Mouse (Mus musculus): Measurements from ENCODE around the gene Olfr787. TPM values are rescaled to one million over a fixed set of nuclear protein-coding genes. Genes with fewer than 3 reads are reported as not detected.

The Olfr787 gene
- not detected in 2 replicates for polyA plus RNA-seq (2012; ENCODE audit: insufficient read depth, insufficient read length, missing spikeins)

DNA sequence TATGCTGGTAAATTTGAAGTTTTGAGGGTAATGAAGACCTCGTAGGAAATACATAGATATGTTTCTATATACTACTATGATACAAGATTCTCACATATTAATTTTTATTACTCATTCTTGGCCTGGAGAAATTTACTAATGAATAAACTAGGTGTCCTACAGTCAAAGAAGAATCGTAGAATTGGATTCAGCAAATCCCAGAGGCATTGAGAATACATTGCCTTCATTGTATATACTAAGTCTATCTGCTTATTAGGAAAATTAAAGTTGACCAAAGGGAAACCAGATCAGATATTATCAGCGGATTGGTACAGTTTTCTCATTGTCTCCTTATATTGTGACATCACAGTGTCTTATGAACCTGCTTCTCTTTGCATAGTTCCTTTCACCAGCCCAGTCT, at the start of gene Olfr787:
Gene Olfr787, plus strand, starts transcription at position 301 of the 400 bp plus-strand sequence.
- Histone ChIP-seq H3K4me1 (ENCODE audit: control insufficient read depth, insufficient read depth, insufficient read length, low read length) (no peaks in the 10 kb centered on the region), H3K27ac (replicated peaks; ENCODE audit: low read depth, low read length) (no peak within 1 kb of the TSS), H3K4me3 (ENCODE audit: insufficient read depth, low read depth, low read length) (no peak within 1 kb of the TSS)

DNA sequence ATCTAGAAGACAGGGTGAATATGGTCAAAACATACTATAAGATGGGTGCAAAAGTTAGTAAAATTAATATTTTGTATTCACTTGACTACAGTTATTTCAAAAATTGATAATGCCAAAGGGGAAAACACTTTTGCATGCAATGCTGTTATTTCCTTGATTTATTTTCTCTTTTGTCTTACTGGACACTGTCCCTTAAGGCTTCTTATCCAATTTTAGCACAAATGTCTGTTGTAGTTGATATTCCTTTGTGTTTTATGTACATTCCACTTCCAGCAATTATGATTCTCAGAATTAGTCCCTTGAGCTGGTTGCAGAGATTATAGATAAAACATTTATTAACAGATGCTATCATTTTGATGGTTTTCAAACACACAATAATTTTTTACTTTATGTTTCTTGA, 34.7 kb upstream of the Olfr787 start, which contains the start of gene Olfr786:
Gene Olfr786, plus strand, starts transcription at position 301 of the 400 bp plus-strand sequence.
- Histone ChIP-seq H3K4me3 (ENCODE audit: insufficient read depth, low read depth, low read length) (no peak within 1 kb of the TSS), H3K27ac (replicated peaks; ENCODE audit: low read depth, low read length) (no peak within 1 kb of the TSS)

DNA sequence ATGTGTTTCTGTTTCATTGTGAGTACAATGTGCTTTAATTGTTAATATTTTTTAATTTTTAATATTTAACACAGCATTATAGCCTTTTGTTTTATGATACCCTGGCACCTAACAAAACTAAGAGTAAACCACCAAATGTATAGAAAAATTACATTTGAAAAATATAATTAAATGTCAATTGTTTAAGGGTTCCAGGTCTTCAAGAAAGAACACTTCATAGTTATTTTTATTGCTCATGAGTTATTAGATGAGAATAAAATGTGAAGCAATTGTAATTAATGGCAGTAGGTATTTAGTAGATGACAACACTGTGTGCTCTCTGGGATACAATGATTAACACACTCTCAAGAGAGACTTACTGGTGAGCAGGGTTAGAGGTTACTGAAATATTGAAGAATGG, 9.0 kb downstream of the Olfr787 start, which contains the start of gene Olfr788:
Gene Olfr788, plus strand, starts transcription at position 301 of the 400 bp plus-strand sequence.
- Histone ChIP-seq H3K4me1 (ENCODE audit: control insufficient read depth, insufficient read depth, insufficient read length, low read length) (no peaks in the 10 kb centered on the region), H3K4me3 (ENCODE audit: insufficient read depth, low read depth, low read length) (no peak within 1 kb of the TSS), H3K27ac (replicated peaks; ENCODE audit: low read depth, low read length) (no peak within 1 kb of the TSS)

More for the DNA sequence above, 34.7 kb upstream of the Olfr787 start, which contains the start of gene Olfr786:
- no peaks in the 10 kb centered on the region for H3K4me1 ChIP-seq (ENCODE audit: control insufficient read depth, insufficient read depth, insufficient read length, low read length)

DNA sequence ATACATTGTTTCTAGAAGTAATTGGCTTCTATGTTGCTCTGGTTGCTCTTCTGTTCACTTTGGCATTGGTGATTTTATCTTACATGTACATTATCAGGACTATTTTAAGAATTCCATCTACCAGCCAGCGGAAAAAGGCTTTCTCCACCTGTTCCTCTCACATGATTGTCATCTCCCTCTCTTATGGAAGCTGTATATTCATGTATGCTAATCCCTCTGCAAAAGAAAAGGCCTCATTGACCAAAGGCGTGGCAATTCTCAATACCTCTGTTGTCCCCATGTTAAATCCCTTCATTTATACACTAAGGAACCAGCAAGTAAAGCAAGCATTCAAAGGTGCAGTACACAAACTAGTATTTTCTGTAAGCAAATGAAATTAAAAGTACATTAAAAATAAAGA, 11.6 kb downstream of the Olfr787 start:
- no peaks in the 10 kb centered on the region for H3K4me1 ChIP-seq (ENCODE audit: control insufficient read depth, insufficient read depth, insufficient read length, low read length)
- H3K4me3 ChIP-seq (ENCODE audit: insufficient read depth, low read depth, low read length): no peak overlapping the region
- H3K27ac ChIP-seq (replicated peaks; ENCODE audit: low read depth, low read length): no peak overlapping the region

DNA sequence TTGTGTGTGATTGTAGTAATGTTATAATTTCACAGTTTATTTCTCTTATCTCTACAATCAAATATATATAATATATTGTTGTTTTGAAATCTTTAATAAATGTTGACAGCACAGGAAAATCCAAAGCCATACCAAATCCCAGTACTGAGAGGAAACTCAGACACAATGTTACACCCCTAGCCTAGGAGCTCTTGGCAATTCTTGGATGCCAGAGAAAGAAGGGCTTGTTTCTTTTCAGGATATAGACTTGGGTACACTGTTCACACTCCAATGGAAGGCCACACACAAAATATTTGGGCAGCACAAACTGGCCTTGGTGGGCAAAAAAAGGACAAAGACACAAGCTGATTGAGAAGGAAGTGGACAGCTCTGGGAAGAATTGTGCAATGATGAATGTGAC, 12.1 kb downstream of the Olfr787 start:
- H3K27ac ChIP-seq (replicated peaks; ENCODE audit: low read depth, low read length): no peak overlapping the region
- H3K4me3 ChIP-seq (ENCODE audit: insufficient read depth, low read depth, low read length): no peak overlapping the region
- H3K4me1 ChIP-seq (ENCODE audit: control insufficient read depth, insufficient read depth, insufficient read length, low read length): no peaks in the 10 kb centered on the region

DNA sequence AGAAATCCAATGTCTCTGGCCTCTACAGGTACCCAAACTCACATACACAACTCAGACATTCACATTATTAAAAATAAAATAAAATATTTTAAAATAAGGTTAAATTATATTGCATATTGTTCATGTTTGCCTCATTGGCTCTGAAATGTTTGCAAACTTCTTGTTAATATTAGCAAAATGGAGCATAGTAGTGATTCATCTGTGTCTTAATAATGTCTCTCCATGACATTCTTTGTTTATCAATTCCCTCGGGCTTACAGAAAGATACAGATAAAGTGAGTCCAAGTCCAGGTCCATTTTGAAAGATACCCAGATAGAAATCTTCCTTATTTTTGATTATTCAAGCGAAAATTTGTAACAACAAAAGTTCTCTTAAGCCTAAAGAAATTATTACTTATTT, 22.8 kb downstream of the Olfr787 start, which contains the start of gene Olfr789:
Gene Olfr789, plus strand, starts transcription at position 301 of the 400 bp plus-strand sequence.
- Histone ChIP-seq H3K4me1 (ENCODE audit: control insufficient read depth, insufficient read depth, insufficient read length, low read length) (no peaks in the 10 kb centered on the region), H3K4me3 (ENCODE audit: insufficient read depth, low read depth, low read length) (no peak within 1 kb of the TSS), H3K27ac (replicated peaks; ENCODE audit: low read depth, low read length) (no peak within 1 kb of the TSS)

DNA sequence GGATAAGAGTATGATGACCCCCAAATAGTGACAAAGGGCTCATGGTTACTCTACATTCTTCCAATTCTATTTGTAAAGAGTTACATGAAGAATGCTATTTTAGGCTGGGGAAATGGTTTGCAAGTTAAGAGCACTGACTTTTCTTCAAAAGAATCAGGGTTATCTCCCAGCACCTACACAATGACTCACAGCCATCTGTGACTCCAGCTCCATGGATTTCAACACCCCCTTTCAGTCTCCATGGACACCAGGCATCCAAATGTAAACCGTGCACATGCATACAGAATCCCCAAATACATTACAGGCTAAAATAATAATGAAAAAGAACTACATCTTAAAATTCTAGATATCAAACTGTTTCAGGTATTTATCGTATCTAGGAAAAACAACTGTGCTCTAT, 28.4 kb downstream of the Olfr787 start:
- Histone ChIP-seq H3K4me3 (ENCODE audit: insufficient read depth, low read depth, low read length) (no peak overlapping the region), H3K4me1 (ENCODE audit: control insufficient read depth, insufficient read depth, insufficient read length, low read length) (no peaks in the 10 kb centered on the region), H3K27ac (replicated peaks; ENCODE audit: low read depth, low read length) (no peak overlapping the region)

DNA sequence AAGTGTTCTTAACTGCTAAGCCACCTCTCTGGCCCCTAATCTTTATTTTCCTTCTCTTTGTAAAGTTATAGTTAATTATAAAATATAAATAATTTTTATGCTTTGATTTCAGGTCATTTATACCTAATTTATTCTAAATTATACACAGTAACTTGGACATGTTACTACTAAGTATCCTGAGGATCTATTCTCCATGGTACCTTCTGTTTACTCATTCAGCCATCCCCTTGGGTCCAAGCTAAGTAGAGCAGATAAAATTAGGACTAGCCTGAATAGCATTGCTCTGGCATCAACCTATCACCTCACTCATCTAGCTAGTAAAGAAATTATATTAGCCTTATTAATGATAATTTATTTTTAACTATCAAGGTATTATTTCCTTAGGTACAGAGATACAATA, 36.5 kb downstream of the Olfr787 start, which contains the start of gene Olfr790:
Gene Olfr790, plus strand, starts transcription at position 301 of the 400 bp plus-strand sequence.
- Histone ChIP-seq H3K27ac (replicated peaks; ENCODE audit: low read depth, low read length) (no peak within 1 kb of the TSS), H3K4me3 (ENCODE audit: insufficient read depth, low read depth, low read length) (no peak within 1 kb of the TSS), H3K4me1 (ENCODE audit: control insufficient read depth, insufficient read depth, insufficient read length, low read length) (no peaks in the 10 kb centered on the region)

Other genes starting within 250 kb of the Olfr787 start
- not detected in 2 replicates for gene Olfr774, start 225.7 kb upstream of the Olfr787 start, polyA plus RNA-seq (2012; ENCODE audit: insufficient read depth, insufficient read length, missing spikeins)
- not detected in 2 replicates for gene Olfr775, start 213.4 kb upstream of the Olfr787 start, polyA plus RNA-seq (2012; ENCODE audit: insufficient read depth, insufficient read length, missing spikeins)
- not detected in 2 replicates for gene Olfr776, start 202.7 kb upstream of the Olfr787 start, polyA plus RNA-seq (2012; ENCODE audit: insufficient read depth, insufficient read length, missing spikeins)
- not detected in 2 replicates for gene Olfr777, start 190.4 kb upstream of the Olfr787 start, polyA plus RNA-seq (2012; ENCODE audit: insufficient read depth, insufficient read length, missing spikeins)
- not detected in 2 replicates for gene Olfr780, start 143.7 kb upstream of the Olfr787 start, polyA plus RNA-seq (2012; ENCODE audit: insufficient read depth, insufficient read length, missing spikeins)
- gene Olfr781, start 133.0 kb upstream of the Olfr787 start, polyA plus RNA-seq (2012; ENCODE audit: insufficient read depth, insufficient read length, missing spikeins): not detected in 2 replicates
- not detected in 2 replicates for gene Olfr782, start 113.0 kb upstream of the Olfr787 start, polyA plus RNA-seq (2012; ENCODE audit: insufficient read depth, insufficient read length, missing spikeins)
- gene Olfr784, start 77.8 kb upstream of the Olfr787 start, polyA plus RNA-seq (2012; ENCODE audit: insufficient read depth, insufficient read length, missing spikeins): not detected in 2 replicates
- gene Olfr785, start 56.4 kb upstream of the Olfr787 start, polyA plus RNA-seq (2012; ENCODE audit: insufficient read depth, insufficient read length, missing spikeins): not detected in 2 replicates
- not detected in 2 replicates for gene Olfr786, start 34.6 kb upstream of the Olfr787 start, polyA plus RNA-seq (2012; ENCODE audit: insufficient read depth, insufficient read length, missing spikeins)
- gene Olfr788, start 9.1 kb downstream of the Olfr787 start, polyA plus RNA-seq (2012; ENCODE audit: insufficient read depth, insufficient read length, missing spikeins): not detected in 2 replicates
- gene Olfr789, start 22.9 kb downstream of the Olfr787 start, polyA plus RNA-seq (2012; ENCODE audit: insufficient read depth, insufficient read length, missing spikeins): not detected in 2 replicates
- not detected in 2 replicates for gene Olfr790, start 36.6 kb downstream of the Olfr787 start, polyA plus RNA-seq (2012; ENCODE audit: insufficient read depth, insufficient read length, missing spikeins)
- gene Olfr791, start 59.9 kb downstream of the Olfr787 start, polyA plus RNA-seq (2012; ENCODE audit: insufficient read depth, insufficient read length, missing spikeins): not detected in 2 replicates
- gene Olfr792, start 77.3 kb downstream of the Olfr787 start, polyA plus RNA-seq (2012; ENCODE audit: insufficient read depth, insufficient read length, missing spikeins): not detected in 2 replicates
- gene Olfr794, start 105.8 kb downstream of the Olfr787 start, polyA plus RNA-seq (2012; ENCODE audit: insufficient read depth, insufficient read length, missing spikeins): not detected in 2 replicates
- gene Olfr796, start 150.7 kb downstream of the Olfr787 start, polyA plus RNA-seq (2012; ENCODE audit: insufficient read depth, insufficient read length, missing spikeins): not detected in 2 replicates
- gene Olfr798, start 166.1 kb downstream of the Olfr787 start, polyA plus RNA-seq (2012; ENCODE audit: insufficient read depth, insufficient read length, missing spikeins): not detected in 2 replicates
- not detected in 2 replicates for gene Olfr799, start 175.6 kb downstream of the Olfr787 start, polyA plus RNA-seq (2012; ENCODE audit: insufficient read depth, insufficient read length, missing spikeins)
- gene Olfr800, start 195.8 kb downstream of the Olfr787 start, polyA plus RNA-seq (2012; ENCODE audit: insufficient read depth, insufficient read length, missing spikeins): not detected in 2 replicates
- not detected in 2 replicates for gene Olfr801, start 212.0 kb downstream of the Olfr787 start, polyA plus RNA-seq (2012; ENCODE audit: insufficient read depth, insufficient read length, missing spikeins)
- not detected in 2 replicates for gene Olfr802, start 226.3 kb downstream of the Olfr787 start, polyA plus RNA-seq (2012; ENCODE audit: insufficient read depth, insufficient read length, missing spikeins)
- not detected in 2 replicates for gene Olfr803, start 232.4 kb downstream of the Olfr787 start, polyA plus RNA-seq (2012; ENCODE audit: insufficient read depth, insufficient read length, missing spikeins)
- gene Olfr804, start 241.3 kb downstream of the Olfr787 start, polyA plus RNA-seq (2012; ENCODE audit: insufficient read depth, insufficient read length, missing spikeins): not detected in 2 replicates

Measured in brown adipose tissue, adult 24 weeks (tissue).